Mouse (Mus musculus): ENCODE data around the gene Slfn8.
"Not testable (repeated sequence)": the region's sequence is repeated elsewhere in the genome, so short reads cannot be mapped to it uniquely, and the experiment has no call there.

Gene Slfn8

DNA sequence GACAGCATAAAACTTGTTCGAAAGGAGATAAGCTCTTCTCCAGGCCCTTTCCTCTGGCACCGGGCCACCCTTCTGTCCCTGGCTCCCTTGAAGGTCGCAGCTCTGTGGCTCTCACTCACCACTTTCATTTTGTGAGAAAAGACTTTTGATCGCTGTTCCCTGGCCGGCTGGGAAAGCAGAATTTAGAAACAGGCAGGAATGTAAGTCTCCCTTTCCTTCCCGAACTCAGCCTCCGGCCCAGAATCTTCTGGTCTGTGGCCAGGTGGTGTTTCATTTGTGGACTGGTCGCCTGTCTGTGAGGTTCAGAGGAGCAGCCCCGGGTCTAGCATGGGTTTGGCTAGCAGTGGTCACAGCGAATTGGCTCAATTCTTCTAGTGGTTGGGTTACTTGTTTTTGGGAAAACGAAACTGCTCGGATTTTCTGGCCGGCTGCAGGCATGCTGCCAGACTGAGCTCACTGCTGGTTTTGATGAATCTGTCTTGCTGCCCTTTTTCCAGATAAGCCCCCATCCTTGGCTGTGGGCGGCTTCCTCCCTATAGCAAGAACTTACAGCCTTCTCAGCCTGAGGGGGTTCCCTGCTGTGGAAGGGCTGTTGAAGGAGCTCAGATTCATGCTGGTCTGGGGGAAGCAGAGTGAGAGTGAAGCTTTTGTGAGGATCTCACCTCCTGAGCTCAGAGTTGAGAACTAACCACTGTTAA lies 29.0 kb downstream of the Slfn8 start, which contains the start of gene Slfn9:
Slfn9 (minus strand) TSS at position 362 of the 698 bp plus-strand sequence.
- peak; percentile 16 for DNase-seq (ENCODE audit: low spot score)

DNA sequence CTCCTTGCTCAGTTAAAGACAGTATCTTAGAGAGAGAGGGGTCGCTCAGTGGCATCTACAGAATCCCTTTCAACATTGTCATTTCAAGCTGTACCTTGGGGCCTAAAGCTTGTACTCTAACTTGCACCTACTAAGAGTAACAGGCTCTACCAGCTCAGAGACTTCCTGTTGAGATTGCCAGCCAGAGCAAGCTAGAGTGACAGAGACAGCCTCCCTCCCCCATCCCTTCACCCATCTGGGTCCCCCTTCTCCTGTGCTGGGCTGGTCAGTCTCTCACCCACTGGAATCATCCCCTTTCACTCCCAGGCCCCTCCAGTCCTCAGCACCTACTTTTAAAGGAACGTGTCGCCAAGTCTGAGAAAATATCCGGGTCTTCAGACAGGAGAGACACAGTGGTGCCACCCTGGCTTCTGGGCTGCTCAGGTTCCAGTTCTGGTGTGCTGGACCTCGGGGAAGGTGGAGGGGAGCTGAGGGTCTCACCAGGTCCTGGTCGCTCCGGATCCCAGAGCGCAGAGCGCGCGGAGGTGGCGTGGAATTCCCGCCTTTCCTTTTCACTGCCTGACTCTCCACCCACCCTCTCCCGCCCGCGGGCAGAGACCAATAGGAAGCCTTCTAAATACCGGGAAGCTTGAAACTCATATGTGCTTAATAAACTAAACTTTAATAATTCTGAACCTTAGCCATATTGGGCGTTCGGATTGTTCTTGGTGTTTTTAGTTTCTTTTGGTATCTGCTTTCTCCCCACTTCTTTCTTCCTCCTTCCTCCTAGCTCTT lies 29.8 kb downstream of the Slfn8 start:
- DNase-seq (ENCODE audit: low spot score) = not testable (repeated sequence)

- no peak for DNase-seq (ENCODE audit: low spot score)
These were observed 31.3 kb downstream of the Slfn8 start for GRCm38 (mm10) chr11:82989357-82989756.

- DNase-seq (ENCODE audit: low spot score) = no peak
These were observed 33.0 kb downstream of the Slfn8 start for GRCm38 (mm10) chr11:82987621-82988020.

DNA sequence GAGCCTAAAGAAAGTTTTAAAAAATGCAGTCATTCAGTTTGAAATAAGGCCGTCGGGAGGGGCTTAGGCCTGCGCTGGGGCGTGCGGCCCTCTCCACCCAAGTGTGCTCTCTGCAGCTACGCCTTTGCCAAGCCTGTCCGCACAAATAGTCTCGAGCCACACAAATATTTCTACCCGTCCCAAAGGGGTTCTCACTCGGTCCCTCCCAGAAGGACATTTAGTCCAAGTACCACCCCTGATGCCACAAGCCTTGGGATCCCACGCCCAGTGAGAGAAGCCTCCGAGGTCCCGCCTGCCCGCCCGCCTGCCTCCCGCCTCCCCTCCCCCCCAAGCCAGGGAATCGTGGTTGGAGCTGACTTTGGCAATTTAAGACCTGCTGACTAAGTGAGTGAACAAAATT lies 37.4 kb downstream of the Slfn8 start:
- no peak for DNase-seq (ENCODE audit: low spot score)

DNA sequence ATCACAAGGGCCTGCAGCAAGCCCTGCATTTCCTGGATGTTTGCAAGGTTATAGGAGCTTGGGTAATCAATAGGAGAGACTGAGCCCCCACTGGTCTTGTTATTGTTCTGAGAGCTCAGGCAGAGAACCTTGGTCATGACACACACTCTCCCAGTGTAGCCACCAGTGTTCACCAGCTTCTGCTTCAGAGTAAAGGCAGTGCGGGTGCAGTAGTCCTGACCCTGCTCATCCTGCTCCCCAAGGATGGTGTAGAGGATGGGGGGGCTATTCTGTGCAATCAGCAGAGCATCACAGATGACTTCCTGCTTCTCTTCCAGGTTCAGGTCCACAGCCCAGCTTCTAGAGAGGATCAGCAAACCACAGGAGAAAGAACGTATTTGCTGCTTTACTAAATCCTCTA lies 38.2 kb downstream of the Slfn8 start:
- not testable (repeated sequence) for DNase-seq (ENCODE audit: low spot score)

- DNase-seq (ENCODE audit: low spot score) = no peak
These were observed 46.7 kb downstream of the Slfn8 start for GRCm38 (mm10) chr11:82973916-82974315.

GRCm38 (mm10) chr11:82971590-82971974 lies 49.0 kb downstream of the Slfn8 start:
- DNase-seq (ENCODE audit: low spot score) = no peak

DNA sequence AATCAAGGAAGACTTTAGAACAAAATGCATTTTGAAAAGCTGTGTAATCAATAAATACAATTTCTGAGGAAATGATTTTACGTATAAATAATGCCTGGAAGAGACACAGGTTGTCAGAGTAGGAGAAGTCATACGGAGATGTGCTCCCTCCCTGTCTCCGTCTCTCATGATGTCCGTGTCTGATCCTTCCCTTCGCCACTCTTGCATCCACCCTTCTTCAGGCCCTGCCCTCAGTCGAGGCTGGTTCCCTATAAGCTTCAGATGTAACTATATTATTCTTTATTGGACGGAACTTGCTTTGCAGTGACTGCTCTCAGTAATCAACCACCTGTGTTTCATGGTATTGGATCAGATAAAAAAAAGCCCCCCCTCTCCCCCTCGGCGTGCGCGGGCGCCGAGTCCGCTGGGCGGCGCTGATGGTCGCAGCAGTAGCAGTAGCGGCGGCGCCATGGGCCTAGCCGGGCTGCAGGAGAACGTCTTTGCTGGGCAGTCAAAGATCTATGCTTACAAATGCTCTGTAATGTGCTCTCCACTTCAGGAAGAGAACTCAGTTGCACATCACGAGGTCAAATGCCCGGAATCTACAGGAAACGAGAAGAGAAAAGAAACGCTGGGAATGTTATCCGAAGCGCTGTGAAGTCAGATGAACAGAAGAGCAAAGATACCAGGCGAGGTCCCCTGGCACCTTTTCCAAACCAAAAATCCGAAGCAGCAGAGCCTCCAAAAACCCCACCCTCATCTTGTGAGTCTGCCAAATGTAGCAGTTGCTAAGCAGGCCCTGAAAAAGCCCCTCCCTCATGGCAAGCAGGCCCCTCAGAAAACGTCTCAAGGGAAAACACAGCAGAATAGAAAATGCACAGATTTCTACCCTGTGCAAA lies 49.7 kb downstream of the Slfn8 start:
- no peak for DNase-seq (ENCODE audit: low spot score)

GRCm38 (mm10) chr11:82962215-82962614 lies 58.4 kb downstream of the Slfn8 start:
- DNase-seq (ENCODE audit: low spot score) = no peak

GRCm38 (mm10) chr11:82961743-82962142 lies 58.9 kb downstream of the Slfn8 start:
- no peak for DNase-seq (ENCODE audit: low spot score)

DNA sequence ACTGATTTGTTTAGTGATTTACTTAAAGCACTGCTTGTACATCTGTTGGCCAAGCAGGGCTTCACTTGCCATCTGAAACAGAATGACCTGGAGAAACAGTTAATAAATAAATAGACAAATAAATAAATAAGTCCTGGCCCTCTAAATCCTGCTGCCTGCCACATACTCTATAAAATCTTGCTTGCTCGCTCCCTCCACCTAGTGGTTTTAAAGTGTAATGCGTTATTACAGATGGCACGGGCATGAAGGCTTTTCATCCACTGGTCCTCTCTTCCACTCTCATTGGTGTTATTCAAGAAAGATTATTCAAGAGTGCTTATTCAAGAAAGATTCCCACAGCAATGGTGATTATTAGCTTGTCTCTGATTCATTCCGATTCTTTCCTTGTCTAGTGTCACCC lies 61.0 kb downstream of the Slfn8 start:
- no peak for DNase-seq (ENCODE audit: low spot score)

- no peak for DNase-seq (ENCODE audit: low spot score)
These were observed 63.7 kb downstream of the Slfn8 start for GRCm38 (mm10) chr11:82956925-82957324.

DNA sequence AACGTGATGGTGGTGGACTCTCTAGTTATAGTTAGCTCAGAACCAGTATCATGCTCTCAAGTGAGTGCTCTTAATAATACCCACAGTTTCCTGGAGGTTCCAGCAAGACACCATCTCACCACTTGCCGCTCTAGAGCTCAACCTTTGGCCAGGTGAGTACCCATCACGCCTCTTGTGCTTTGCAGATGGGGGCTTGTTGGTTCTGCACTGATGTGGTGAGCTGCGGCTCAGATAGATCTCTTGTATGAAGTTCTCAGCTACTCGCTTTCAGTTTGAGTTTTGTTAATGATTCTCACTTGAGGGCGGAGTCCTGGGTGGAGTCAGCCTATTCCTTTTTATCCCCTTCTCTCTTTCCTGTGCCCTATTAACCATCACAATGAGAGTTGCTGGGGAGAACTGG lies 66.0 kb downstream of the Slfn8 start:
- no peak for DNase-seq (ENCODE audit: low spot score)

DNA sequence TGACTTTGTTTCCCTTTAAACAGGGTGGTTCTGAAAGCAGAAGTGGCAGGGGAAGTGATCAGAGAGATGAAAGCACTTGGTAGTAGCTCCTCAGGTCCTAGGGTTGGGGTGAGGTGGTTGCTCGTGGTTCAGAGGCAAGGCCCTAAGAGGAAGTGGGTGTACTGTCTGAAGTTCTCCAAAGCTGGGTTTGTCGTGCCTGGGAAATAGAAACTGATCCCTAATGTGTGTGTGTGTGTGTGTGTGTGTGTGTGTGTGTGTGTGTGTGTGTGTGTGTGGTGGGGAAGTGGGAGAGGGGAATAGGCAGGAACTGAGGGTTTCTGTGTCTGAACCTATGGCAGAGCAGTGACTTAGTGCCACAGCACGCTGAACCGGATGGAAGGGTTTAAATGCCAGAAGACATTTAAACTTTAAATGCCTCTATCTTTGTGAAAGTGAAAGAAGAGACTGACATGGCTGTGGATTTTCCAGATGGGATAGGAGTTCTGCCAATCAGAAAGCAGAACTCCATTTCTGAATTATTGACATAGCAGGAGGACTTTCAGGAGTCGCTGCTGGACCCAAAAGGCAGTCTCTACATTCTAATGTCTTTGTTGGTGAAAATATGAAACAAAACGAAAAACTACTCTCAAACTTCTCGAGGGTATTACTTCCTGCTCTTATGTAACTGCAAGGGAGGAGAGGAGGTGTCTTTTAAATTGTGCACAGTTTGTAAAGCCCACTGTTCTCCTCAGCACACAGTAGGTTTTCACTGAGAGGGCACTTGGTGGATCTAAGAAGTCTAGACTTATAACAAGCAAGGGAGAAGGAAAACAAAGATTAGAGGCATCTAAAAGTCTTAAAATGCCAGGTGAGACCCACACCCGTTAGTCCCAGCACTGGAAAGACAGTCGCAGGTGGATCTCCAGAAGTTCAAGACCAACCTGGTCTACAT lies 67.7 kb downstream of the Slfn8 start:
- no peak for DNase-seq (ENCODE audit: low spot score)
